Mouse (Mus musculus): ENCODE results near the gene Gm17657.

The Gm17657 gene

DNA sequence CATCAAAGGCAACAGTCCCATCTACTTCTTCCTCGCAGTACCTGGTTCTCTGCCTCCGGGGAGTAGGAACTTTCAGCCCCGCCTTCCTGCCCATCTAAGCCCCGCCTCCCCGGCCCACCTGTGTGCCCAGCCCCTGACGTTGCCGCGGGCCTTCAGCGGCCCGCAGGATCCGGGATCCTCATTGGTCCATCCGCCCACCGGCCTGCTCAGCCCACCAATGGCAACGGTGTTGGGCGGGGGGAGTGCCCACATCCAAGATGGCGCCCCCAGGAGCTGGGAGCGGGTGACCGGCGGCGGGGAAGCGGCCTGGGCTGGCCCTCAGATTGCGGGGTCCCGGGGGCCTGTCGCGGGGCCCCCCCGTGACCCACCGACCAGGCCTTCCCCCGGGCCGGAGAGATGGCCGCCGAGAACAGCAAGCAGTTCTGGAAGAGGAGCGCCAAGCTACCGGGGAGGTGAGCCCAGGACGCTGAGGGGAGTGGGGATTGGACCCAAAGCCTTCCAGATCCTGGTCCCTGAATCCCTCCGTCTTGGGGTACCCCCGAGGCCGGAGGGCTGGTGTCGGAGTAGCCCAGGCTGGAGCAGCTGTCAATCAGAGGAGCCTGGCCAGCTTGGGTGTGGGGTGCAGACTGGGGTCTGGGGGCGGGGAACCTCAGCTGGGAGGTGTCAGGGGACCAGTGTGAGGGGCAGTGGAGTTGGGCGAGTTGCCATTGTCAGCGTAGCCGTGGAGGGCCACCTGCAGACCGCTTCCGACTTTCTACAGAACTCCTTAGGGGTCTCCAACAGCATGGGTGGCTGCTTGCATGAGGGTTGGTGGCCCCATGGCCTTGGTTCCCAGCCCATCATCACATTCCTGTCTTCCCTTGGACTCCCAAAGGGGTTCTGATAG lies at the start of gene Gm17657, which contains the start of gene Tbc1d22b:
Gene Gm17657, minus strand, starts transcription at position 96 of the 886 bp plus-strand sequence.
Gene Tbc1d22b, plus strand, starts transcription at position 243 of the 886 bp plus-strand sequence.
- DNase-seq (ENCODE audit: low spot score in 2 of 2): peak; percentile 94 to 96

DNA sequence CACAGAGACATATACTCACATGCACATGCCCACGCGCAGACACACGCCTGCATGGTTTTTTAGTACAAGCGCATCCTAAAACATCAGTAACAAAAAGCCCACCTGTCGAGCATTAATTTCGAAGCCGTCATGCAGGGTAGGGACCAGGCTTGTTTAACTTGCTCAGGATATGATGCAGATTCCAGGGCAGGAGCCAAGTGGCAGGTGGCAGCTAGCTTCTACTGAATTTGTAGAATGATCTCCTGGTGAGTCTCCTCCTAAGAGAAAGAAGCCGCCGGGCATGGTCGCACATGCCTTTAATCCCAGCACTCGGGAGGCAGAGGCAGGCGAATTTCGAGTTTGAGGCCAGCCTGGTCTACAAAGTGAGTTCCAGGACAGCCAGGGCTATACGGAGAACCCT lies 49.6 kb upstream of the Gm17657 start:
- no peak for DNase-seq (ENCODE audit: low spot score in 2 of 2)

DNA sequence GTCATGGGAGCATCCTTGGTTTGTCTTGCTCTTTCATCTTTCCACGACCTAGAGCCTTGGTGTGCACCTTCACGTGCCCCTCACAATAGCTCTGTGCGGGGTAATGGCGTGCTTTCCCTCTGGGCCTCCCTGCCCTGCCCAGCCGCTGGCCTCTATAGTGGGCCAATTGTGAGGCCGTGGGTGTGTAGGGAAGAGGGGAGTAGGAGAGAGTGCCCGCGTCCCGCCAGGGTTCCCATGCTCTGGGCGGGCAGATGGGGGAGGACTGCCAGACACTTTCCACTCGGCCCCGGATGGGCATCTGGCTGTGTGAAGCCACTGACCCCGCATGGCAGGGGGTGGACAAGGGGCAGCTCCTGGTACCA lies 47.3 kb upstream of the Gm17657 start:
- no peak for DNase-seq (ENCODE audit: low spot score in 2 of 2)

- no peak for DNase-seq (ENCODE audit: low spot score in 2 of 2)
Measured at GRCm38 (mm10) chr17:29595891-29596770, 46.7 kb upstream of the Gm17657 start.

GRCm38 (mm10) chr17:29589221-29589898 lies 39.9 kb upstream of the Gm17657 start:
- peak in 1 of 2 experiments; percentile 19 for DNase-seq (ENCODE audit: low spot score in 2 of 2)

DNA sequence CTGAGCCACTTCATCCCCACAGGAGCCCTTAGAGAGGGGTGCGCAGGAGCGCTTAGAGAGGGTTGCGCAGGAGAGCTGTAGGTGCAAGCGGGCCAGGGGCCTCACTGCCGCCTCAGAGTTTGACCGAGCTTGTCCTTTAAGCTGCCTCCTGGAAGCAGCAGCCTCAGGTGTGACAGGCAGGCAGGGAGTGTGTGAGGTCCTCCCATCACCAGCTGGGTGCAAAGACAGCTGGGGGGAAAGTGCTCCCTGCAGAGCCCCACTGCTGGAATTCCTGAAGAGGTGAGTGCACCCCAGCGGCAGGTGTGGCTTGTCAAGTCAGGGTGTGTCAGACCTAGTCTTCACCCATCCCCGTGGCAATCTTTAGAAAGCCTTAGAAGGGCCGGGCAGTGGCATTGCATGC lies 37.5 kb upstream of the Gm17657 start:
- DNase-seq (ENCODE audit: low spot score in 2 of 2): no peak

DNA sequence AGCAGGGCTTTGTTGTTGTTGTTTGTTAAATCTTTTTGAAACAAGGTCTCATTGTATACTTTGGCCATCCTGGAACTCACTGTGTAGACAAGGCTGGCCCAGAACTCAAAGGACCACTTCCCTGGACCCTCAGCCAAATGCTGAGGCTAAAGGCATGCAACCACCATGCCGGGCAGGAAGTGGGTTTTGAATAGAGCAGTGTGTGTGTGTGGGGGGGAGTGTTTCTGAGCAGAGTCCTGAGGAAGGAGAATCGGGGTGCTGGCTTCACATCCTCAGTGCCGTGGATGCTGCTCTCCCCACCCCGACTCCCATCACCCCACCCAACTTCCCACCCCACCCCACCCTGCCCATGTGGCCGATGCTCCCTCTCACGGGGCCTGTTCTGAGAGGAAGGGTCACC lies 36.0 kb upstream of the Gm17657 start:
- no peak for DNase-seq (ENCODE audit: low spot score in 2 of 2)

DNA sequence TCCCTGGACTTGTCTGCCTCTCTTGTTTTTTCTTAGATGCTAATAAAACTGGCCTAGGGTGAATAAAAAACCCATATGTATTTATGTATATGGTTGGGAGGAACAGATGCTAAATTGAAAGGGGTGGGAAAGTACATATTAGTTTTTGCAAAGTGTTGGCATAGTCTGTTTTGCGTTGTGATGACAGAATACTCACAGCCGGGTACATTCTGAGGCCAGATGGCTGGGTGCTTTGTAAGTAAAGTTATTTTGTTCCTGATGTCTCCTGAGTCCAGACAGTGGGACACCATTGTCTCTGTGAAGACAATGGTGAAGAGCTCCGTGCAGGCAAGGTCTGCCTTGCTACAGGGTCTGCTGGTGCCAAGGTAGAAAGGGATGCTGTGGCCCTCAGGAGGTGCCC lies 35.3 kb upstream of the Gm17657 start:
- DNase-seq (ENCODE audit: low spot score in 2 of 2): no peak

GRCm38 (mm10) chr17:29584306-29584705 lies 34.9 kb upstream of the Gm17657 start:
- no peak for DNase-seq (ENCODE audit: low spot score in 2 of 2)

GRCm38 (mm10) chr17:29583569-29583968 lies 34.1 kb upstream of the Gm17657 start:
- DNase-seq (ENCODE audit: low spot score in 2 of 2): no peak

DNA sequence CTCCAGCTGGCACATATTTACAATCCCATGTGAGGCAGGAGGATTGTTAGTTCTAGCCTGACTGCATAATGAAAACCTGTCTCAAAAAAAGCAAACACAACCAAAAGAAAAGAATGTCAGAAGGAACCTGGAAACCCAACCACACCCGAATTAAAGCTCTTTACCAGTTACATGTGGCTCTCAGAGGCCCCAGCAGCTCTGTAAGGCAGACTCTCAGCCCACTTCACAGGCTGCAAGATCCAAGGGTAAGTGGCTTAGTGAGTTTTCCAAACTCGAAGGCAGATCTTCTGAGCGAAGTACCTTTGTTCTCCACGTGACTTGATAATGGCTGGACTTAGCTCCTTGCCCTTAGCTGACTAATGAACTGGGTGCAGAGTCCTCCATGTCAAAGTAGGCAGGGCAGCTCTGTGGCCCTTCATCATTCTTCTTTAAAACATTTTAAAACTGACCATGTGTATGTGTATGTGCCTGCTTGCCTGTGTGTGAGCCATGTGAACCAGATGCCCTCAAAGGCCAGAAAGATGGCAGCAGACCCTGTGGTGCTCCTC lies 30.2 kb upstream of the Gm17657 start:
- no peak for DNase-seq (ENCODE audit: low spot score in 2 of 2)

- DNase-seq (ENCODE audit: low spot score in 2 of 2): no peak
Measured at GRCm38 (mm10) chr17:29569831-29570230, 20.4 kb upstream of the Gm17657 start.

GRCm38 (mm10) chr17:29568435-29568834 lies 19.0 kb upstream of the Gm17657 start:
- no peak for DNase-seq (ENCODE audit: low spot score in 2 of 2)

DNA sequence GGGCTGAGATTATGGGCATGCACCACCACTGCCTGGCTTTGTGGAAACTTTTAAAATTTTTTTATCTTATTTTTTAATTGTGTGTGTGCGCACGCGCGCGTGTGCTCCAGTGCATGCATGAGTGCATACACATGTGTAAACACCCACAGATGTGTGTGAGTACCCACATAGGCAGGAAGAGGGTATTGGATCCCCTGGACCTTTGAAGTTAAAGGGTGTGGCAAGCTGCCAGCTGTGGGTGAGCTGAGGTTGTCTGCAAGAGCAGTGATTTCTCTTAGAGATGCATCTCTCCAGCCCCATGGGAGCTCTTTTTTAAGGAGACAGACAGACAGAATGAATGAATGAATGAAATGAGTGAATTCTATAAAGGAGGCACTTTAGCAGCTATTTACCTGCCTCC lies 16.1 kb upstream of the Gm17657 start:
- no peak for DNase-seq (ENCODE audit: low spot score in 2 of 2)

GRCm38 (mm10) chr17:29558476-29558875 lies 9.0 kb upstream of the Gm17657 start:
- DNase-seq (ENCODE audit: low spot score in 2 of 2): no peak

DNA sequence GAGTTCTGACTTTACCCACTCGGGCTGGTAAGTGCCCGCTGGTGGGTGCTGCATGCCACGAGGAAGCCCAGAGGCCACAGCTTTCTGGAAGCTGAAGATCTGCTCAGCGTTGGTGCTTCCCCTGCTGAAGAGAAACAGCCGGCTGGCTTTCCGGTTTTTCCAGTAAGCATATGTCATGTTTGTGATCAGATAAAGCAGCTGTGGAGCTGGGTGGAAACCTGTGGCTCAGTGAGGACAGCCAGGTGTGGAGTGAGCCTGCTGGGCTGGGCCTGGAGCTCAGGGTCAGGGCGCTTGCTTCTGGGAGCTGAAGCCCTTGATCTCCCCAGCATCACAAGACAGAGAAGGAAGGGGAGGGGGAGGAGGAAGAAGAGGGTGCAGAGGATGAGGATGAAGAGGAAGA lies 7.5 kb upstream of the Gm17657 start:
- DNase-seq (ENCODE audit: low spot score in 2 of 2): no peak

- no peak for DNase-seq (ENCODE audit: low spot score in 2 of 2)
Measured at GRCm38 (mm10) chr17:29556456-29556855, 7.0 kb upstream of the Gm17657 start.

- no peak for DNase-seq (ENCODE audit: low spot score in 2 of 2)
Measured at GRCm38 (mm10) chr17:29554176-29554575, 4.7 kb upstream of the Gm17657 start.

GRCm38 (mm10) chr17:29552162-29552732 lies 2.8 kb upstream of the Gm17657 start, which contains the start of gene Tmem217:
Gene Tmem217 (minus strand): TSS chr17:29552385.
- no peak for DNase-seq (ENCODE audit: low spot score in 2 of 2)

GRCm38 (mm10) chr17:29551019-29551418 lies 1.6 kb upstream of the Gm17657 start:
- DNase-seq (ENCODE audit: low spot score in 2 of 2): no peak

DNA sequence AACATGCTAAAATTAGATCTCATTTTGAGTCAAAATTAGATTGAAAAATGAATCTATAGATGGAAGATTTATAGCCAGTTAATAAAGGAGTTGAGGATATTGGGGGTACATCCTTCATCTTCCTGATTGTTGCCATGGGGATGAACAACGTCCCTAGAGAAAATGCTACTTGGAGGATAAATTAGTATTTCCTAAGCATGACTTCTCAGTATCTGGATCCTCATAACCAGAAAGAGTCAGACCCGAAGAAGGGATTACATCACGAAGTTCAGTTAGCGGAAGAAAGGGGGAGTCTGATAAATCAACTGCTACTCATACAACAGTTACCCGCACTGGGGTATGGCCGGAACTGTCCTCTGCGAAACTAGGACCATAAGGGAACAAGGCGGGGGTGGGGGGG lies 444 bp downstream of the Gm17657 start:
- no peak for DNase-seq (ENCODE audit: low spot score in 2 of 2)
